Mouse (Mus musculus) ES-CJ7 (cell line): ENCODE measurements around the gene 9930104L06Rik.
"Not testable (repeated sequence)": the region's sequence is repeated elsewhere in the genome, so short reads cannot be mapped to it uniquely, and the experiment has no call there.

Source experiments
- DNase-seq: peaks from one replicate; pipeline ENCODE4 v3.0.0; 2011; ENCODE audit warnings: low read depth, low spot score

9930104L06Rik gene

DNA sequence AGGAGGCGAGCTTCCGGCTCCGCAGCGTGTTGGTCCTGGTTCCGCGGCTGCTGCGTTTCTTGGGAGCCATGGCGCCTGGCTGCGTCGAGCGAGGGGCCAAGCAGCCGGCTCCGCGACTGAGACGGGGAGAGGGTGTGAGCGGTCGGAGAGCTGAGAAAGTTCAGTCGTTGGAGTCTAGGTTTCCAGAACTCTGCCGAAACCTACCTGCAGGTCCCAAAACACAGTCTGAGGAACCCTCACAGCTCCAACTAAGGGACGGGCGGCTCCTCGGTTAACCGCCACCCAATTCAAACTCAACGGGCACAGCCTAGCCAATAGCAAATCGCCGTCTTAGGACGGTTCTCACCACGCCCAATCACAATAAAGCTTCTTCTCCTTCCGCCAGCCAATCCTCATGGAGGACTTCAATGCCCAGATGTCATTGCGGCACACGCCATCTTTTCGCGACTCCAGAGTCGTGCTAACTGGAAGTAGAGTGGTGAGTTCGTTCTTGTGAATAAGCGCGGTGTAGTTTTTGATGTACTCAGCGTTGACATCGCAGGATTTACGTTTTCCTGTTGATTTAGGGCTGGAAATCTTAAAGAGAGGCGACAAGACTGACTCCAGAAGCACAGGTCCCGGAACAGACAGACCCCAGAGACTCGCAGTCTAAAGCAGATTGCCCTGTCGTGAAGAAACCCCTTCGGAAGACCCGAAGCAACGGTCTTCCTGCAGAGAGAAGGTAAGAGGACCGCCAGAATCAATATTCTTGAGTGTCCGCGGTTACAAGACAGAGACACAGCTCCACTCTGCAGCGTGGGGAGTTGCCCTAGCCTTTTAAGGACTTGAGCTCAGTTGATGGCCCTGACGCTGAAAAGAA is at the start of gene 9930104L06Rik:
Gene 9930104L06Rik, plus strand, starts transcription at position 436 of the 859 bp plus-strand sequence.
- DNase-seq: peak; percentile 99

DNA sequence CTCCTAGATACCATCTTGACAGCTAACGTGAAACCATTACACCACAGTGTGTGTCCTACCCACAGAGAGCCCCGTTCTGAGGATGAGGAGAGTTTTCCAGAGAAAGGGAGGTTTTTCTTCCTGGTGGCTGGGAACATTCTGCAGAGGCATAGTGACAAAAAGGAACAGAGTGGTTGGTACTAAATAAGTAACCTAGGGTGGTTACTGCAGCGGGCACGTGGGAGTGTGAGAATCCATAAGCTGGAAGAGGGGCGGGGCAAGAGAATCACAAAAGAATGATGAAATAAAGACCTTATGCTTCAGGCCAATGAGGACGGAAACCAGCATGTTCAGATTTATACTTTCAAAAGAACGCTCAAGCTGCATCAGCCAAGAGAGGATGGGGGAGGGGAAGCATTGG is 48.1 kb upstream of the 9930104L06Rik start:
- no peak for DNase-seq

GRCm38 (mm10) chr4:124889935-124890334 is 46.9 kb upstream of the 9930104L06Rik start:
- no peak for DNase-seq

DNA sequence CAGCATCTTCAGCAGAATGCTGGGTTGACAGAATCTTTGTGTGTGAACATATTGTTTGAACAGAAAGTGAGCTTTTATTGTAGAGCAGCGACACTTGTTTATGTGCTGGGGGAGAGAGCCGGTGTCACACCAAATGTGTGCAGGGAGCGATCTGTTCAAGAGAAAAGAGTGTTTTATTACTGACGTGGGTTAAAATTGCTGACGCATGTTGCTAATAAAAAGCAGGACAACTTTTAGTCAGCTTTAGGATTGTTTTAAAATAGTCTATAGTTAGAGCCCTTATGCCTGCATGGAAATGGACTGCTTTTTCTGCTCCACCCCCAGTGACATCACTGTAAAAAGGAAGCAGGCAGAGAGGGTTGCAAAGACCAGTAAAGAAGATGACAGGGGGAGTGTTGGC is 46.0 kb upstream of the 9930104L06Rik start:
- no peak for DNase-seq

GRCm38 (mm10) chr4:124893769-124894168 is 43.1 kb upstream of the 9930104L06Rik start:
- peak; percentile 42 for DNase-seq

- DNase-seq: peak; percentile 54
Observed at GRCm38 (mm10) chr4:124894508-124895428, 42.1 kb upstream of the 9930104L06Rik start.

GRCm38 (mm10) chr4:124898428-124898827 is 38.4 kb upstream of the 9930104L06Rik start:
- no peak for DNase-seq

- DNase-seq: no peak
Observed at GRCm38 (mm10) chr4:124899906-124900305, 36.9 kb upstream of the 9930104L06Rik start.

- DNase-seq: peak; percentile 56
Observed at GRCm38 (mm10) chr4:124905417-124905816, 31.4 kb upstream of the 9930104L06Rik start.

- peak; percentile 94 for DNase-seq
Observed at GRCm38 (mm10) chr4:124905971-124906822, 30.7 kb upstream of the 9930104L06Rik start.

GRCm38 (mm10) chr4:124928102-124928501 is 8.7 kb upstream of the 9930104L06Rik start:
- DNase-seq: no peak

GRCm38 (mm10) chr4:124939211-124939610 is 2.4 kb downstream of the 9930104L06Rik start, which contains the start of gene Cdca8:
Cdca8 (minus strand) TSS chr4:124939311.
- not testable (repeated sequence) for DNase-seq

DNA sequence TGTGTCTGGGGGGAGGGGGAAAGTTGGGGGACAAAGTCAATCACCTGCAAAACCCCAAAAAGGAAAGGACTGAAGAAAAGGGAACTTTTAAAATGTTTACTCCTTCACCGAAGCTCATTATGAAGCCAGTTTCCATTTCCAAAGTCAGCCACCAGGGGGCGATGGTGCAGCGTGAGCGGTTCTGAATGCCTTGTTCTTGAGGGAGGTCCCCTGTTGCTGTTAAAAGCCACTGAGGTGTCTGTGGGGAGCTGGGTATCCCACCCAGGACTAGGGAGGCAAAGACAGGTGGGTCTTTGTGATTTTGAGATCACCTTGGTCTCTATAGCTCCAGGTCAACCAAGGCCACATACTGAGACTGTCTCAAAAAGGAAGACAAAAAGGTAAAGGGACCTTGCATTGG is 6.2 kb downstream of the 9930104L06Rik start:
- DNase-seq: peak; percentile 72

GRCm38 (mm10) chr4:124943781-124944180 is 6.9 kb downstream of the 9930104L06Rik start:
- no peak for DNase-seq

DNA sequence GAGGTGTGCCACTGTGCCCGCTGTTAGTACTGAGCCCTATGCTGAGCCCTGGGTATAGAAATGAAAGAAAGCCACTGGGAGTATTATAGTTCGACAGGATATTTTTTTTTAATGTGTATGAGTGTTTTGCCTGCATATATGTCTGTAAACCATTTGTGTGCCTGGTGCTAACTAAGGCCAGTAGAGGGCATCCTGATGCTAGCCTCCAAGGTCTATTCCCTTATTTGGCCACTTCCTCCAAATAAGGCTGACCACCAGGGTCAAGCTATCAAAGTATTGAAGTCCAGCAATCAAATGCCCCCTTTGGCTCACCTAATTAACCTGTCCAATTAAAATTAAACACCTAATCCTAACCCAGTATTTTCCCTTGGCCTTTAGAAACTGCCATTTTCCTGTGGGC is 8.1 kb downstream of the 9930104L06Rik start:
- no peak for DNase-seq

GRCm38 (mm10) chr4:124949488-124949887 is 12.6 kb downstream of the 9930104L06Rik start:
- no peak for DNase-seq

GRCm38 (mm10) chr4:124950181-124951035 is 13.6 kb downstream of the 9930104L06Rik start:
- DNase-seq: no peak

- no peak for DNase-seq
Observed at GRCm38 (mm10) chr4:124951036-124951433, 14.2 kb downstream of the 9930104L06Rik start.

GRCm38 (mm10) chr4:124953546-124953945 is 16.7 kb downstream of the 9930104L06Rik start:
- no peak for DNase-seq

DNA sequence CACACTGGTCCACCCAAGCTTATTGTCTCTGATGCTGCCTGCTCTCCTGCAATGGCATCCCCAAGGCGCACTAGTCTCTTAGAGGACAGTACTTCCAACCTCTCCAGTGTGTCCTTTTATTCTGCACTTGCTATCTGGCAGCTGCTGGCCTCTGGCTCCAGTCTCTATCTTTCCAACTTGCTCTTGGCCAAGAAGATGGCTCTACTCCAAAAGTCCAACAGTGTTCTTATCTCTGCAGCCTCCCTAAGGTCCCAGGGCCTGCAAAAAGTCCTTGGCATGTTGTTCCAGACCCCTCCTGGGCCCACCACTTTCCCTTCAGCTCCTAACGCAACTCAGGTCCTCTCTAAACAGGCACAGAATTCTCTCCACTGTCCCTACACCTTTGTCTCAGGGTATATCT is 20.4 kb downstream of the 9930104L06Rik start:
- no peak for DNase-seq
